Mouse (Mus musculus) liver, embryonic 16.5 days (tissue): Measurements from ENCODE around the gene Gpatch2l. TPM values are rescaled to one million over a fixed set of nuclear protein-coding genes. Genes with fewer than 3 reads are reported as not detected.
A peak's percentile ranks its signal among the peaks of the same experiment; 100 is the strongest.

Experiments
- ATAC-seq: fragments of 200-750 bp; cut with Nextera tagmentation; 2 replicates; pipeline ENCODE4 v1.8.0; 2017; ENCODE audit warnings: low read depth, mild to moderate bottlenecking, moderate number of reproducible peaks, moderate library complexity
- H3K27ac ChIP-seq: fragments of 300-500 bp; sonication (generic); 2 replicates; pipeline ENCODE4 v1.5.1; 2014; ENCODE audit warnings: mild to moderate bottlenecking, low read length
- H3K27me3 ChIP-seq: fragments of 300-500 bp; sonication (generic); 2 replicates; pipeline ENCODE4 v1.6.1; 2014; ENCODE audit warnings: low read depth, low read length, mixed read lengths; ENCODE audit not compliant: control insufficient read depth, insufficient read depth
- H3K36me3 ChIP-seq: fragments of 300-500 bp; sonication (generic); 2 replicates; pipeline ENCODE4 v1.6.1; 2014; ENCODE audit warnings: mild to moderate bottlenecking; ENCODE audit not compliant: control insufficient read depth, insufficient read depth
- H3K4me1 ChIP-seq: fragments of 300-500 bp; sonication (generic); 2 replicates; pipeline ENCODE4 v1.6.1; 2014; ENCODE audit warnings: low read depth, low read length, mixed read lengths; ENCODE audit not compliant: control insufficient read depth
- H3K4me2 ChIP-seq: fragments of 300-500 bp; sonication (generic); 2 replicates; pipeline ENCODE4 v1.6.1; 2014; ENCODE audit warnings: low read depth, low read length, mixed read lengths
- H3K4me3 ChIP-seq: fragments of 300-500 bp; sonication (generic); 2 replicates; pipeline ENCODE4 v1.5.1; 2014; ENCODE audit warnings: low read depth, mild to moderate bottlenecking, low read length
- H3K9ac ChIP-seq: fragments of 300-500 bp; sonication (generic); 2 replicates; pipeline ENCODE4 v1.6.1; 2014; ENCODE audit warnings: low read depth, low read length
- H3K9me3 ChIP-seq: fragments of 300-500 bp; sonication (generic); replicated peaks from 2 replicates; pipeline ENCODE4 v1.6.1; 2016; ENCODE audit warnings: low read length; ENCODE audit not compliant: control insufficient read depth
- WGBS: fragments of 180-500 bp; shearing (Covaris S2); extraction: QIAGEN DNeasy Blood & Tissue Kit; methylation state at CpG from one replicate; pipeline ENCODE4 v1.1.7; 2014; ENCODE audit not compliant: insufficient replicate concordance; 5-methylcytosine and 5-hydroxymethylcytosine counted together
- polyA plus RNA-seq: library from polyadenylated mRNA; unstranded; fragments of >200 nt; fragmentation: Nextera tagmentation; extraction: Ambion mirVana; gene quantifications from 2 replicates; pipeline ENCODE4 v1.2.1, GENCODE M21; 2015

Gpatch2l gene
- polyA plus RNA-seq, 1 experiment from 2014 or later, result 5.4 TPM

DNA sequence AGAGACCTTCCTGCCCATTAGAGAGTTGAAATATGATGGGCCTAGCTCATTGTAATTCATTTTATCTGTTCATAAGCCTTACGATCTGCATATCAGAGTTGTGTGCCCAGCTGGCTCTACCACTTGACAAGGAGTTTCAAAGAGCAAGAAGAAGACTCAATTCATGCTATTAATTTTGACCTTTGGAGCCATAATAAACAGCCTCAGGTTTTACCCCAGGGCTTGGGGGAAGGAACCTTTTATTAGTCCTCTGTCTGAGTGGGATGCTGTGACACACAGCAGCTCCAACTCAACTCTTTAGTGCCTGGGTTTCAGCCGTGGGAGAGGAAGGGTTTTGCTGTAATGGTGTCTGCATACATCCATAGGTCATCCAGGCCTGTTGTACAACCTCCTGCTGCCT lies 32.6 kb downstream of the Gpatch2l start:
- peaks cover 3% of the 10 kb centered on the region for H3K36me3 ChIP-seq
- 70% methylated on average over 2 of the region's 2 CpGs for WGBS
- no peak for ATAC-seq

DNA sequence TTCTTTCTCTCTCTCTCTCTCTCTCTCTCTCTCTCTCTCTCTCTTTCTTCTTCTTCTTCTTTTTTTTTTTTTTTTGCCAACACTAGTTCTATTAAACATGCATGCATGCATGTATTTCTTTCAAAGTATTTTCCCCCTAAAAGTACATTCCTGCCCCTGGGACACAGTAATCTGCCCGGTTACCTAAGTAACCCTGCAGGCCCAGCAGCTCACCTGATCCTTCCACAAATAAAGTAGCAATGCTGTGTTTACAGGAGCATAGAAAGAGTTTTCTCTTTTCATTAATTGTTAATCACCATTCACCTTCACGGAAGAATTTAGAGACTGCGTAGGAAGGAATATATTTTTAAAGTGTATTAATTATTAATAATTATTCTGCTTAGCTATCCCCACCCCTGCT lies 34.1 kb downstream of the Gpatch2l start:
- Histone ChIP-seq H3K36me3 (no peaks in the 10 kb centered on the region; the same call in 1 of the 2 replicates), H3K4me2 (no peak overlapping the region), H3K9me3 (no peaks in the 10 kb centered on the region), H3K9ac (no peak overlapping the region), H3K27me3 (no peaks in the 10 kb centered on the region), H3K4me3 (no peak overlapping the region), H3K4me1 (no peaks in the 10 kb centered on the region), H3K27ac (no peak overlapping the region)
- WGBS, result 77% methylated on average over 3 of the region's 3 CpGs
- ATAC-seq, result no peak

More for the DNA sequence above, 32.6 kb downstream of the Gpatch2l start:
- H3K27me3 ChIP-seq, result no peaks in the 10 kb centered on the region
- H3K4me3 ChIP-seq, result no peak overlapping the region
- no peaks in the 10 kb centered on the region for H3K9me3 ChIP-seq
- no peak overlapping the region for H3K27ac ChIP-seq
- H3K4me1 ChIP-seq, result no peaks in the 10 kb centered on the region
- no peak overlapping the region for H3K9ac ChIP-seq
- no peak overlapping the region for H3K4me2 ChIP-seq

DNA sequence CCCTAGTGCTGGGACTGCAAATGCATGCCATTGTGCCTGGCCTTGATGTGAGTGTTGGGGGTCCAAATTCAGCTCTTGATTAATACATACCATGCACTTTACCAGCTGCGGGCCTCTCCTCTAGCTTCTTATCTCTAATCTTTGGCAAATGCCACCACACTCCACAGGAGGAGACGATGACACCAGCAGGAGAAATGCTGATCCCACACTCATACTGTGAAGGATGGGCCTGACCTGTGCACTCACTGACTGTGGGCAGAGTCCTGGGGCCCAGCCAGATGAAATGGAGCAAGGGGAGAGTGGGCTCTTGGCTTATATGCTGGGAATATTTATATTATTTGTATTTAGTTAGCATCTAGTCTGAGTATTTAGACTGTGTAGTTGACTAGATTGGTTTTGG lies 34.8 kb downstream of the Gpatch2l start:
- 45% methylated on average over 2 of the region's 2 CpGs for WGBS
- Histone ChIP-seq H3K4me2 (no peak overlapping the region), H3K9me3 (no peaks in the 10 kb centered on the region), H3K9ac (no peak overlapping the region), H3K27me3 (no peaks in the 10 kb centered on the region), H3K27ac (no peak overlapping the region), H3K4me3 (no peak overlapping the region), H3K36me3 (no peaks in the 10 kb centered on the region; the same call in 1 of the 2 replicates), H3K4me1 (no peaks in the 10 kb centered on the region)
- no peak for ATAC-seq

DNA sequence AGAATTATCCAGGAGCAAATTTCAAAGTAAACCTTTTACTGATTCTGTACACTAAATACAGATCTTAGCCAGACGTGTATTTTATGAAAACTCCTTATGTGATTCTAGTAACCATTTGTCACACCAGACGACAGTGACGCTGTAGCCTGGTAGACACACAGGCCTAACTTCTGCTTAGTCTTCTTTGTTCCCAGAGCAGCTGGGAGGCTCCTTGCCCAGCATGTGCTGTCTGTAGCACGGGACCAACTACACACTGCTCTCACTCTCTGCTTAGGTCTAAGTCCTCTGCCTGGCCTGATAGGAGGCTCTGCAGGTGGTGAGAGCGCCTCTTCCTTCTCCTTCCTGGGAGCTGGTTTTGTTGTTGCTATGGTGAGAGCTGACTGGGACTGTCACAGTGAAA lies 35.2 kb downstream of the Gpatch2l start:
- 73% methylated on average over 5 of the region's 5 CpGs for WGBS
- no peak for ATAC-seq
- H3K9me3 ChIP-seq, result no peaks in the 10 kb centered on the region
- no peaks in the 10 kb centered on the region for H3K4me1 ChIP-seq
- H3K27ac ChIP-seq, result no peak overlapping the region
- no peak overlapping the region for H3K9ac ChIP-seq
- H3K36me3 ChIP-seq, result no peaks in the 10 kb centered on the region
- H3K4me2 ChIP-seq, result no peak overlapping the region
- no peak overlapping the region for H3K4me3 ChIP-seq
- no peaks in the 10 kb centered on the region for H3K27me3 ChIP-seq

DNA sequence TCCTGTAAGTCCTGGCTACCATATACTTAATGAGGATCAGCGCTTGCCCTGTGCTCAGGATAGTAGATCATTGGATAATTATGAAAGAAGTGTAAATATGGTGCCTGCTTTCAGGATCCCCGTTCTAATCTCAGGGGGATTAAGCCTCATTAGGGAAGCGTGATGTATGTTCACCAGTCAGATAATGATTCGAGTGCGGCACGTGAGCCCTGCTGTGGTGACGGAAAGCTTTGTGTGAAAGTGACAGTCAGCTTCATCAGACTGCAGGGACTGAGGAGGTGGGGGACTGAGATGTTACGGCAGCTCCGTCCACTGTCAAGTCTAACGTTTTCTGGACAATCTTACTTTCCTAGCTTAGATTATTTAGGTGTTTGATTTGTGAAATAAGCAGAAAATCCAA lies 38.3 kb downstream of the Gpatch2l start:
- Histone ChIP-seq H3K27ac (no peak overlapping the region), H3K36me3 (peaks cover 2% of the 10 kb centered on the region; the same call in 1 of the 2 replicates), H3K9me3 (no peaks in the 10 kb centered on the region), H3K9ac (no peak overlapping the region), H3K27me3 (no peaks in the 10 kb centered on the region), H3K4me1 (no peaks in the 10 kb centered on the region), H3K4me2 (no peak overlapping the region), H3K4me3 (no peak overlapping the region)
- ATAC-seq, result no peak
- 84% methylated on average over 10 of the region's 10 CpGs for WGBS

DNA sequence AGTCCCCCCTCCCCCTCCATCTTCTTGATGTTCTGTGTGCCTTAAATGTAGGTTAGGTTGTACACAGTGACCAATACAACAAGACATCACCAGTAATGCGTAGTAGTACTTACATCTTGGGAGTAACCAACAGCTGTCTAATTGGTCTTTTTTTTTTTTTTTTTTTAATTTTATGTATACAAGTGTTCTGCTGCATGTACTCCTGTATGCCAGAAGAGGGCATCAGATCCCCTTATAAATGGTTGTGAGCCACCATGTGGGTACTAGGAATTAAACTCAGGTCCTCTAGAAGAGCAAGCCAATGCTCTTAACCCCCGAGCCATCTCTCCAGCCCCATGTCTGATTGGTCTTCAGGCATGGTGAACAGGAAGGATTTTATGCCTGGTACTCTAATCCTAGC lies 44.0 kb downstream of the Gpatch2l start:
- 74% methylated on average over 2 of the region's 2 CpGs for WGBS
- no peaks in the 10 kb centered on the region for H3K27me3 ChIP-seq
- no peak overlapping the region for H3K27ac ChIP-seq
- H3K36me3 ChIP-seq, result peaks cover 3% of the 10 kb centered on the region; the same call in 1 of the 2 replicates
- H3K4me1 ChIP-seq, result no peaks in the 10 kb centered on the region
- no peak overlapping the region for H3K4me3 ChIP-seq
- H3K4me2 ChIP-seq, result no peak overlapping the region
- H3K9ac ChIP-seq, result no peak overlapping the region
- ATAC-seq, result no peak
- no peaks in the 10 kb centered on the region for H3K9me3 ChIP-seq

DNA sequence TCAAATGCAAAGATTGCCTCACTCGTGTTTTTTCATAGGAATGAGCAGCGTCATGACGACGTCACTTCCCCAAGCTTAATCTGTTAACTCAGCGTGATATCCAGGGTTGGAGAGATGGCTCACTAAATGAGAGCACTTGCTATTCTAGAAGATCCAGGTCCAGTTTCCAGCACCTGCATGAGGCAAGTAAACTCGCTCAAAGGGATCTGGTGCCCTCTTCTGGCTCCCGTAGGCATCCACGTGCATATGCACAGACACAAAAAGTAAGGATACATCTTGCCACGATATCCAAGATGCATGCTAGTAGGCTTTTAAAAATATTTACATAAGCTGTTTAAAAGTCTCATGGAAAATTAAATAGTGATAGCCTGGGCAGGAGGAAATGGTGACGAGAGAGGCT lies 55.8 kb downstream of the Gpatch2l start:
- 70% methylated on average over 10 of the region's 10 CpGs for WGBS
- H3K4me3 ChIP-seq, result no peak overlapping the region
- H3K36me3 ChIP-seq, result no peaks in the 10 kb centered on the region
- H3K27ac ChIP-seq, result no peak overlapping the region
- H3K4me2 ChIP-seq, result no peak overlapping the region
- H3K9me3 ChIP-seq, result no peaks in the 10 kb centered on the region
- no peaks in the 10 kb centered on the region for H3K27me3 ChIP-seq
- no peaks in the 10 kb centered on the region for H3K4me1 ChIP-seq
- H3K9ac ChIP-seq, result no peak overlapping the region
- ATAC-seq, result no peak

DNA sequence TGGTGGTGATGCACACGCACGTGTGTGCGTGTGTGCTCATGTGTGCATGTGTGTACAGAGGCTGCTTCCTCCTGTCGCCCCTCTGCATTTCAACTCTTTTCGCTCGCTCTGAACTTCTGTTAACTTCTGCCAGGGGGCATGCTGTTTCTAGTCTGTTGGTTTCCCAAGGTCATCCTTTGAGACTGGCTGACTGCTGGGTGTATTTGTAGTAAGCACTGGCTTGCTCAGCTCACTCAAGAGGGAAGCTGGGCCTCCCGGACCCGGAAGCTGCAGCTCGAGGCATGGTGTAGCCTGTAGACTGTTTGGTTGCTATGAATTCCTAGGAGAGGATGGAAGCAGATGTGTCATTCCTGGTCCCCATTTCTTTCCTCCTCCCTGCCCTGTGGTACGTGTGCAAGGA lies 61.3 kb downstream of the Gpatch2l start:
- 69% methylated on average over 10 of the region's 10 CpGs for WGBS
- no peak overlapping the region for H3K27ac ChIP-seq
- H3K9ac ChIP-seq, result no peak overlapping the region
- no peaks in the 10 kb centered on the region for H3K36me3 ChIP-seq
- peaks cover 2% of the 10 kb centered on the region for H3K4me1 ChIP-seq
- H3K4me2 ChIP-seq, result no peak overlapping the region
- H3K27me3 ChIP-seq, result no peaks in the 10 kb centered on the region
- no peaks in the 10 kb centered on the region for H3K9me3 ChIP-seq
- H3K4me3 ChIP-seq, result no peak overlapping the region
- no peak for ATAC-seq

DNA sequence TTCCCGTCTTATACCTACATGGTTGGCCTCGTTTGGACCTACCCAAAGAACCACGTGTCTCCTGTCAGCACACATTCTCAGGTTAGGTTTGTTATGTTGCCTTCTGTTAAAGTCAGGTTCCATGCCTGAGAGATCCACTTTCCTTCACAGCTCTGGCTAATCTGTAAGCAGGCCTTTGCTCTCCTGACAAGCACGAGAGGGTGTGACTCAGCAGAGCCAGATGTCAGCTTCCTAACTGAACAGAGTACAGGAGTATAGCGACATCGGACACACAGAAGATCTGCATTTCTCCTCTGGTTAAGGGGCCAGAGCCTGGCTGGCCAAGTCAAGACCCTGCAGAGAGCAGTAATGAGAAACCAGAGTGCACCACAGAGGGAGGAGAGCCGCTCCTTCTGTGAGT lies 63.4 kb downstream of the Gpatch2l start:
- 32% methylated on average over 7 of the region's 7 CpGs for WGBS
- Histone ChIP-seq H3K36me3 (no peaks in the 10 kb centered on the region), H3K9me3 (no peaks in the 10 kb centered on the region), H3K4me1 (peaks cover 2% of the 10 kb centered on the region), H3K4me3 (peak overlapping the region; percentile 33), H3K27ac (no peak overlapping the region), H3K9ac (no peak overlapping the region), H3K27me3 (no peaks in the 10 kb centered on the region), H3K4me2 (peak overlapping the region; percentile 50)
- no peak for ATAC-seq
